Mouse (Mus musculus) bone marrow, adult 2 months (tissue): ENCODE measurements at regions not wholly inside any gene's neighbourhood (a gene's known extent, or its start where the extent isn't known, plus 50 kb on each side); places are given as distances from the start of the nearest gene placed in this dataset.

Experiments
- H3K27ac ChIP-seq: fragments of 200-500 bp; 2 replicates; pipeline ENCODE4 v1.5.1; 2012; ENCODE audit warnings: low read depth, mild to moderate bottlenecking, control low read depth, inconsistent platforms, low read length; ENCODE audit not compliant: control insufficient read depth, poor library complexity, insufficient read depth
- H3K4me1 ChIP-seq: fragments of 200-500 bp; 2 replicates; pipeline ENCODE4 v1.6.1; 2011; ENCODE audit warnings: low read length; ENCODE audit not compliant: control insufficient read depth, insufficient read depth
- H3K4me3 ChIP-seq: fragments of 200-500 bp; replicated peaks from 2 replicates; pipeline ENCODE3; 2011; ENCODE audit warnings: mild to moderate bottlenecking, low read depth, low read length, control low read depth; ENCODE audit not compliant: control insufficient read depth
- CTCF ChIP-seq: fragments of 200-500 bp; IDR thresholded peaks from 2 replicates; pipeline ENCODE4 v1.5.1; 2011; ENCODE audit warnings: low read length, control low read depth; ENCODE audit not compliant: control insufficient read depth, insufficient read depth
- POLR2A ChIP-seq: fragments of 200-500 bp; IDR thresholded peaks from 2 replicates; pipeline ENCODE4 v1.6.1; 2011; ENCODE audit warnings: low read depth, mild to moderate bottlenecking, control low read depth, low read length, borderline replicate concordance; ENCODE audit not compliant: control insufficient read depth
- WGBS: fragments of 180-500 bp; shearing (Covaris S2); methylation state at CpG from one replicate; pipeline ENCODE4 v1.1.7; 2018; 5-methylcytosine and 5-hydroxymethylcytosine counted together

GRCm38 (mm10) chr7:73629182-73629581, 87.6 kb upstream of the Chd2 start:
- Histone ChIP-seq H3K4me3 (no peak overlapping the region), H3K4me1 (no peaks in the 10 kb centered on the region), H3K27ac (no peak overlapping the region)
- no peak for TF ChIP-seq CTCF
- no peak for TF ChIP-seq POLR2A
- WGBS: 94% methylated on average over 2 of the region's 2 CpGs

- H3K4me1 ChIP-seq: no peaks in the 10 kb centered on the region
- TF ChIP-seq CTCF (peak; percentile 46), POLR2A (no peak)
- H3K27ac ChIP-seq: no peak overlapping the region
- H3K4me3 ChIP-seq: no peak overlapping the region
- under 1% methylated on average over 6 of the region's 6 CpGs for whole genome bisulfite sequencing
These were observed 86.4 kb upstream of the Chd2 start for GRCm38 (mm10) chr7:73628071-73628470.

- WGBS: 84% methylated on average over 7 of the region's 7 CpGs
- TF ChIP-seq POLR2A (no peak), CTCF (no peak)
- no peak overlapping the region for H3K4me3 ChIP-seq
These were observed 84.7 kb upstream of the Chd2 start for GRCm38 (mm10) chr7:73626291-73626690.

GRCm38 (mm10) chr7:73625651-73626050, 84.0 kb upstream of the Chd2 start:
- no peak for TF ChIP-seq POLR2A
- no peak for TF ChIP-seq CTCF
- Histone ChIP-seq H3K27ac (no peak overlapping the region), H3K4me3 (no peak overlapping the region), H3K4me1 (no peaks in the 10 kb centered on the region)

More at GRCm38 (mm10) chr7:73626291-73626690, 84.7 kb upstream of the Chd2 start:
- H3K4me1 ChIP-seq: no peaks in the 10 kb centered on the region
- no peak overlapping the region for H3K27ac ChIP-seq

- Histone ChIP-seq H3K4me3 (no peak overlapping the region), H3K27ac (no peak overlapping the region), H3K4me1 (no peaks in the 10 kb centered on the region)
- whole genome bisulfite sequencing: 66% methylated on average over 6 of the region's 6 CpGs
- TF ChIP-seq POLR2A (no peak), CTCF (no peak)
These were observed 83.4 kb upstream of the Chd2 start for GRCm38 (mm10) chr7:73624992-73625391.

GRCm38 (mm10) chr7:73624093-73624600, 82.5 kb upstream of the Chd2 start:
- TF ChIP-seq POLR2A (no peak), CTCF (no peak)
- no peaks in the 10 kb centered on the region for H3K4me1 ChIP-seq
- 70% methylated on average over 3 of the region's 3 CpGs for WGBS
- H3K4me3 ChIP-seq: no peak overlapping the region
- H3K27ac ChIP-seq: no peak overlapping the region

- Histone ChIP-seq H3K4me3 (no peak overlapping the region), H3K27ac (no peak overlapping the region), H3K4me1 (no peaks in the 10 kb centered on the region)
- 66% methylated on average over 2 of the region's 2 CpGs for WGBS
- TF ChIP-seq CTCF: no peak
- TF ChIP-seq POLR2A: no peak
These were observed 80.8 kb upstream of the Chd2 start for GRCm38 (mm10) chr7:73622468-73622867.

- no peak for TF ChIP-seq CTCF
- TF ChIP-seq POLR2A: no peak
These were observed 78.7 kb upstream of the Chd2 start for GRCm38 (mm10) chr7:73620341-73620740.

GRCm38 (mm10) chr7:73618758-73619416, 77.3 kb upstream of the Chd2 start:
- H3K4me3 ChIP-seq: peak overlapping the region; percentile 69
- H3K27ac ChIP-seq: peak overlapping the region; percentile 93
- H3K4me1 ChIP-seq: peaks cover 1% of the 10 kb centered on the region; the same call in 1 of the 2 replicates
- WGBS: under 1% methylated on average over 25 of the region's 25 CpGs
- TF ChIP-seq CTCF (no peak), POLR2A (no peak)

More at GRCm38 (mm10) chr7:73620341-73620740, 78.7 kb upstream of the Chd2 start:
- 82% methylated on average over 9 of the region's 9 CpGs for WGBS
- Histone ChIP-seq H3K4me1 (peaks cover 1% of the 10 kb centered on the region; the same call in 1 of the 2 replicates), H3K27ac (no peak overlapping the region), H3K4me3 (no peak overlapping the region)
